In the genomic region with DNA sequence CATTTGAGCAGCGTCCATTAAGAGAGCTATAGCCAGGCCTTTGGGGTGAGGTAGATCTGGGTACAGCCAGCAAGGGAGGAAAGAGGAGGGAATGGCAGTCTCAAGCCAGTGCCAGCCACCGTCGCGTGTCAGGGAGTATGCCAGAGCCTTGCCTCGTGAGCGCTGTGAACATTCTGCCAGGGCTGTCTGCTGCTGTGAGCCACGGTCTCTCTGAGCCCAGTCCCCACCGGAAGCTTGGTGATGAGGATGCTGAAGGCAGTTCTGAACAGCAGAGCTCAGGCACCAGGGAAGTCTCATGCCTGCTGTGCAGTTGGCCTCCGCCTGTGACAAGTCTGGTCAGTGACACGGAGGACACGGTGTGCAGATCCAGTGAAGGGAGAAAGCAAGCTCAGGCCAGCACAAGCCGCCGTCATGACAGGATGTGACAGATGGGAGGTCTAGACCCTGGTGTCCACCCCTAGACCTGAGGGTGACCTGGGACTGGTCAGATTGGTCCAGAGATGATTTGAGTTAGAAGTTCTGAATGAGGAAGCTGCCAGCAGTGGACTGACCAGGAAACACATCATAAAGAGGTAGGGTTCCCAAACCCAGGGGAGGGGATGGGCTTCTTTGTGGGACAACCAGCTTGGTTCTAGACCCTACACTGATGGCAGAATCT, we compare ENCODE assay signal across 10 mouse cellular contexts. TPM values are rescaled to one million over a fixed set of nuclear protein-coding genes. Genes with fewer than 3 reads are reported as not detected.
DNase-seq lines count a peak whose midpoint lies in the region; ATAC-seq lines count a peak whose summit lies in the region.
"Had no signal": no experiment of that assay in that cellular context is flagged by ENCODE, and none has a peak within 500 bp of the region (broad histone marks: within the 10 kb centered on the region; RNA-seq: fewer than 3 reads in every experiment).

No protein-coding gene starts in this region.

- peak overlapping the region; percentile 54 for H3K4me2 ChIP-seq in kidney, embryonic 16.5 days (replicated peaks; ENCODE audit: low read depth, low read length)
- H3K4me2 ChIP-seq in intestine, embryonic 15.5 days (replicated peaks): peak overlapping the region; percentile 63

- H3K4me1 ChIP-seq in kidney, embryonic 16.5 days (ENCODE audit: insufficient read depth, low read length): peaks cover 58% of the 10 kb centered on the region
- H3K4me1 ChIP-seq in intestine, embryonic 15.5 days (replicated peaks): peaks cover 52% of the 10 kb centered on the region

- H3K27me3 ChIP-seq in kidney, embryonic 16.5 days (ENCODE audit: insufficient read depth, low read length): no peaks in the 10 kb centered on the region
- H3K27me3 ChIP-seq in intestine, embryonic 15.5 days (replicated peaks): no peaks in the 10 kb centered on the region

- no peaks in the 10 kb centered on the region for H3K9me3 ChIP-seq in kidney, embryonic 16.5 days (ENCODE audit: low read length)
- H3K9me3 ChIP-seq in intestine, embryonic 15.5 days: no peaks in the 10 kb centered on the region

- H3K27ac ChIP-seq in kidney, embryonic 16.5 days (ENCODE audit: low read length): no peak overlapping the region
- H3K27ac ChIP-seq in intestine, embryonic 15.5 days: peak overlapping the region; percentile 63

- 0 out of 2 replicates have a peak overlapping the region, but pooled peaks have one; percentile 5 for H3K9ac ChIP-seq in kidney, embryonic 16.5 days (replicated peaks; ENCODE audit: low read length)
- peak overlapping the region; percentile 60 for H3K9ac ChIP-seq in intestine, embryonic 15.5 days

- H3K36me3 ChIP-seq in kidney, embryonic 16.5 days (ENCODE audit: insufficient read depth, low read length): no peaks in the 10 kb centered on the region
- no peaks in the 10 kb centered on the region for H3K36me3 ChIP-seq in intestine, embryonic 15.5 days

- no peak for DNase-seq in kidney, postnatal 14 days
- DNase-seq in brain, adult 2 months (ENCODE audit: low read depth, low spot score): peak; percentile 55
- peak; percentile 79 to 84 for DNase-seq in cerebellum, postnatal 14 days
- DNase-seq in kidney, adult 11 months: no peak
- DNase-seq in spleen, adult 12 weeks (ENCODE audit: low spot score): no peak

- ATAC-seq in kidney, embryonic 16.5 days (ENCODE audit: low FRiP score, low TSS enrichment): no peak
- no peak for ATAC-seq in intestine, embryonic 15.5 days
- no peak for ATAC-seq in activated CD4-positive, CD25-positive, alpha-beta regulatory T cell, adult 4 months
- ATAC-seq: inflammation-experienced regulatory T-cells, adult 6 months had no signal

- H3K4me3 ChIP-seq in kidney, embryonic 16.5 days (ENCODE audit: low read length): peak overlapping the region; percentile 43; the same call in 1 of the 2 replicates
- peak overlapping the region; percentile 38 for H3K4me3 ChIP-seq in intestine, embryonic 15.5 days (replicated peaks)

- 53% methylated on average over 13 of the region's 13 CpGs for WGBS in kidney, embryonic 16.5 days
- 75% methylated on average over 13 of the region's 13 CpGs for WGBS in intestine, embryonic 15.5 days

RNA-seq across cellular contexts. Expression of gene Lsp1, which starts 16.3 kb away (rescaled TPM):
- 141 and 156 TPM in 2 replicates for polyA plus RNA-seq in kidney, embryonic 16.5 days (2015; fragmentation: Nextera tagmentation; extraction: Ambion mirVana)
- polyA plus RNA-seq in intestine, embryonic 15.5 days (2015; fragmentation: Nextera tagmentation; extraction: Ambion mirVana): 130 and 145 TPM in 2 replicates
- 1,000 to 10,000 TPM; 1,487 to 1,560 TPM for polyA plus RNA-seq in activated CD4-positive, CD25-positive, alpha-beta regulatory T cell, adult 4 months (2017; shearing (Covaris generic))

RNA-seq across cellular contexts. Expression of gene Tnnt3, which starts 21.7 kb away (rescaled TPM):
- polyA plus RNA-seq in kidney, embryonic 16.5 days (2015; fragmentation: Nextera tagmentation; extraction: Ambion mirVana): 14.2 and 17.2 TPM in 2 replicates
- 1.4 and 4.3 TPM in 2 replicates for polyA plus RNA-seq in intestine, embryonic 15.5 days (2015; fragmentation: Nextera tagmentation; extraction: Ambion mirVana)
- polyA plus RNA-seq in activated CD4-positive, CD25-positive, alpha-beta regulatory T cell, adult 4 months (2017; shearing (Covaris generic)): 1 to 10 TPM; 2.8 to 3.0 TPM
- polyA plus RNA-seq: liver, adult 2 months had no signal

RNA-seq across cellular contexts. Expression of gene Tnni2, which starts 35.3 kb away (rescaled TPM):
- 11.9 and 12.0 TPM in 2 replicates for polyA plus RNA-seq in kidney, embryonic 16.5 days (2015; fragmentation: Nextera tagmentation; extraction: Ambion mirVana)
- polyA plus RNA-seq in intestine, embryonic 15.5 days (2015; fragmentation: Nextera tagmentation; extraction: Ambion mirVana): 4.8 and 4.9 TPM in 2 replicates
- polyA plus RNA-seq in activated CD4-positive, CD25-positive, alpha-beta regulatory T cell, adult 4 months (2017; shearing (Covaris generic)): not detected
- polyA plus RNA-seq: inflammation-experienced regulatory T-cells, adult 6 months; liver, adult 2 months had no signal

RNA-seq across cellular contexts. Expression of gene Syt8, which starts 42.3 kb away (rescaled TPM):
- polyA plus RNA-seq in kidney, embryonic 16.5 days (2015; fragmentation: Nextera tagmentation; extraction: Ambion mirVana): 2.3 and 4.0 TPM in 2 replicates
- 5.4 and 5.6 TPM in 2 replicates for polyA plus RNA-seq in intestine, embryonic 15.5 days (2015; fragmentation: Nextera tagmentation; extraction: Ambion mirVana)
- polyA plus RNA-seq in activated CD4-positive, CD25-positive, alpha-beta regulatory T cell, adult 4 months (2017; shearing (Covaris generic)): not detected
- polyA plus RNA-seq: inflammation-experienced regulatory T-cells, adult 6 months; liver, adult 2 months had no signal

RNA-seq across cellular contexts. Expression of gene Mrpl23, which starts 55.6 kb away (rescaled TPM):
- 24.4 and 24.6 TPM in 2 replicates for polyA plus RNA-seq in kidney, embryonic 16.5 days (2015; fragmentation: Nextera tagmentation; extraction: Ambion mirVana)
- polyA plus RNA-seq in intestine, embryonic 15.5 days (2015; fragmentation: Nextera tagmentation; extraction: Ambion mirVana): 44.9 and 57.4 TPM in 2 replicates
- polyA plus RNA-seq in activated CD4-positive, CD25-positive, alpha-beta regulatory T cell, adult 4 months (2017; shearing (Covaris generic)): 10 to 100 TPM; 10.2 to 31.9 TPM

Comparison
In these comparisons a context has a peak if more than half of its experiments do, and no peak if none do; other contexts are left out.
1. DNase-seq: peak in brain, adult 2 months (single experiment) and cerebellum, postnatal 14 days (2 of 2); none in kidney, postnatal 14 days (single experiment), kidney, adult 11 months (single experiment) and spleen, adult 12 weeks (single experiment).